Mouse (Mus musculus): Measurements from ENCODE around the gene Prune1. TPM values are rescaled to one million over a fixed set of nuclear protein-coding genes. Genes with fewer than 3 reads are reported as not detected.

Prune1 gene
- polyA plus RNA-seq (2015; fragmentation: Nextera tagmentation; extraction: Ambion mirVana): 21.0 and 23.9 TPM in 2 replicates

DNA sequence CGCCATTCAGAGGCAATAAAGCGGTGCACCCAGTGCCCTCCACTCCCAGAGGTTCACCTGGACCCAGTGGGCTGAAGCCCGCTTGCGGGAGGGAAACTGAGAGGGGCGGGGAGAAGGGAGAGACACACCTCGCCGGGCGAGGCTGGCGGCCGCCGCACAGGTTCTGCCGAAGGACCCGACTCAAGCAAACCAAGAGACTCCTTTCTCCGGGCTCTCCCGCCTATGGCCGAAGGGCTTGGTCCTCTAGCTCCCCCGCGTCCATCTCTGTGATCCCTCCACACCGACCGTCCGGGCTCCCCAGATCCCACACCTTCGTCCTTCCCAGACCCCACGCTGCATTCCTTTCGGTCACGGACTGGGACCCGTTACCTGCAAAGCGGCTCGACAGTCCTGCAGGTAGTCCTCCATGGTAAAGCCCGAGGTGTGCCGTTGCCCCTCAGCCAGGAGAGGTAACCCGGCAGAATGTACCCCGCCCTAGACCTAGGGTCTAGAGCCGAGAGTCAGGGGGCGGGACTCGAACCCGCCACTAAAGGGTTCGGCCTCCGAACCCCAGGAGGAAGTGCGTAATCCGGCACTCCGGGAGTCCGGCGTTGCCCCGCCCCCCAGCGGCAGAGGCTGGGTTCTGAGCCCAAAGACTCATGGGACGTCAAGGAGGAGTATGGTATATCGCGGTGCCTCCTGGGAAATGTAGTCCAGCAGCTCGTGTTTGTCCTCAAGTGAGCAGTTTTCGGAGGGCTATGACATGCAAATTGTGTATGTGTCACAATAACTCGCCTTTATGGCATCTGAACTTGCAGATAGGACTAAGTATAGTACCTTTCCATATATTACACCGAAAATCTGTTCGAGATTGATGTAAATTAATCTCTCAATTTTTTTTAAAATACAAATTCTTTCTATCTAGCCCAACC is at the start of gene Prune1, which contains the start of gene Mindy1:
Gene Prune1, minus strand, starts transcription at position 861 of the 911 bp plus-strand sequence.
Gene Mindy1, plus strand, starts transcription at position 130 of the 911 bp plus-strand sequence.
- Histone ChIP-seq H3K27ac (peak within 1 kb of the TSS; percentile 98), H3K36me3 (no peaks in the 10 kb centered on the region), H3K9ac (peak within 1 kb of the TSS; percentile 76), H3K4me1 (peaks cover 19% of the 10 kb centered on the region), H3K4me3 (peak within 1 kb of the TSS; percentile 70), H3K4me2 (peak within 1 kb of the TSS; percentile 72), H3K27me3 (no peaks in the 10 kb centered on the region), H3K9me3 (no peaks in the 10 kb centered on the region)
- WGBS: under 1% methylated on average over 53 of the region's 53 CpGs
- peak; percentile 90 for ATAC-seq (ENCODE audit: borderline replicate concordance, extremely low read depth, low FRiP score, low TSS enrichment)

DNA sequence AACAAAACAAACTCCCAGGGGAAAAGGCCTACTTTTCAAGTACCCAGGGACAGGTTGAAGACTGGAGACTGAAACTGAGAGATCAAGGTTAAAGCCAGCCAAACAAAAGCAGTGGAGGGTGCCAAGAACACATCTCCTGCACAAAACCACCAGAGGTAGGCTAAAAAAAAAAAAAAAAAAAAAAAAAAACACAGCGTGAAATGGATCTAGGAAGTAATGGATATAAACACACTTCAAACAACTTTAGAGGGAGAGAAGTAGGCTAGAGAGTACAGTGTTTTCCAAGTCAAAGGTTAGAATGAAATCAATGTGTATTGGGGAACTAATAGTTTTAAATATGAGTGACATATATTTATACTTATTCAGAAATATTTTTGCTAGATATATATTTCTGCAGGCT is 49.7 kb upstream of the Prune1 start:
- H3K9ac ChIP-seq: no peak overlapping the region
- no peak overlapping the region for H3K4me2 ChIP-seq
- no peak overlapping the region for H3K4me3 ChIP-seq
- H3K36me3 ChIP-seq: peaks cover 83% of the 10 kb centered on the region
- no peaks in the 10 kb centered on the region for H3K9me3 ChIP-seq
- H3K4me1 ChIP-seq: no peaks in the 10 kb centered on the region
- H3K27me3 ChIP-seq: no peaks in the 10 kb centered on the region
- 53% methylated on average over 1 of the region's 1 CpGs for WGBS
- ATAC-seq (ENCODE audit: borderline replicate concordance, extremely low read depth, low FRiP score, low TSS enrichment): no peak
- H3K27ac ChIP-seq: no peak overlapping the region

DNA sequence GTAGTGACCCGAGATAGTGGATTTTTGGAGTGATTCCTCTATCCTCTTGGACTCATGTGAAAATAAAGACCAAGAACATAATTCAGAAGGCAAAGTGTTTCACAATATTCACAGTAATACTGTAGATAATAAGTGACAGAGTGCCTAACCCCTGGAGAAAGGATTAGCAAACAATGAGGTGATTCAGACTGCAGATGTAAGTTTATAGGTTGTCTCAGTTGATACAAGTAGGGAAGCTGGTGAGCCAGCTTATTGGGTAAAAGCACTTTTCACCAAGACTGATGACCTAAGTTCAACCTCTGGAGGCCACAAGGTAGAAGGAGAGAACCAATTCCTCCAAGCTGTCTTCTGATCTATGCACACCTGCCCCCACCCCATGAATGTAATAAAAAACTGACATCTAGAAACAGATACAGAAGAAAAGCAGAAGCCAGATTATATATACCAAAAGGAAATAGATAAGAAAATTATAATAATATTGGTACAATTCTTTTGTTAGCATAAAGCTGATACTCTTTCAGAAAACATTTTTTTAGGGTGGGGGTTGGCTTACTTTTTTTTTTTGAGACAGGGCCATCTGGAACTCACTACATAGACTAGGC is 47.0 kb upstream of the Prune1 start:
- H3K27me3 ChIP-seq: no peaks in the 10 kb centered on the region
- no peak overlapping the region for H3K27ac ChIP-seq
- no peak overlapping the region for H3K4me2 ChIP-seq
- H3K4me1 ChIP-seq: no peaks in the 10 kb centered on the region
- ATAC-seq (ENCODE audit: borderline replicate concordance, extremely low read depth, low FRiP score, low TSS enrichment): no peak
- peaks cover 88% of the 10 kb centered on the region for H3K36me3 ChIP-seq
- H3K4me3 ChIP-seq: no peak overlapping the region
- H3K9me3 ChIP-seq: no peaks in the 10 kb centered on the region
- WGBS: 68% methylated on average over 1 of the region's 1 CpGs
- H3K9ac ChIP-seq: no peak overlapping the region

DNA sequence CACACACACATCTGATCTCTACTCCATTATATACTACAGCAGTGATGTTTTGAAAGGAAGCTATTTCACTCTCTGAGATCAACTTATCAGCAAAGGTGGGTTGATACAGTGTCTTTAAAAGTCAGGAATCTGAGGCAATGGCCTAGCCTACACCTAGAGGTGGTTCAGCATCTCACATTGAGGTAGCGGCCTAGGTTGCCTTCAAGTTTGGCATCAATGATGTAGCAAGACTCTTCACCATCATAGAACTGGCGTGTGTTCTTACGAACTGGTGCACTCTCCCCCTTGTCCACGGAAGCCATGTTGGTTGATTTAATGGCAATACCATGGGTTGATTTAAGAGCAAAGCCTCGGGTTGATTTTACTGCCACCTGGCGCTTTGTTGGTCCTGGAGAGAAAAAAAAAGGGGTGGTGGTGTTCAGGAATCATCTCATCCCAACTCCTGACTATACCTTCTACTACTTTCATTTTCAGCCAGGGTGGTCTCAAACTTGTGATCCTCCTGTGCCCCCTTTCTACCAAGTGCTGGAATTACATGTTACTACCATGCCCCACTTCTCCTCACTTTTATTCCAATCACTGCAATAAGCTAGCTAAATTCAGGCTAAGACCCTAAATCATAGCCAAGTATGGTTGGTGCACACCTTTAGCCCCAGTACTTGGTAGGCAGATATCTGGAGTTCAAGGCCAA is 42.7 kb upstream of the Prune1 start:
- Histone ChIP-seq H3K36me3 (peaks cover 97% of the 10 kb centered on the region), H3K27ac (no peak overlapping the region), H3K9ac (no peak overlapping the region), H3K4me3 (no peak overlapping the region), H3K4me2 (no peak overlapping the region), H3K9me3 (no peaks in the 10 kb centered on the region), H3K27me3 (no peaks in the 10 kb centered on the region), H3K4me1 (no peaks in the 10 kb centered on the region)
- ATAC-seq (ENCODE audit: borderline replicate concordance, extremely low read depth, low FRiP score, low TSS enrichment): no peak
- 88% methylated on average over 6 of the region's 6 CpGs for WGBS

DNA sequence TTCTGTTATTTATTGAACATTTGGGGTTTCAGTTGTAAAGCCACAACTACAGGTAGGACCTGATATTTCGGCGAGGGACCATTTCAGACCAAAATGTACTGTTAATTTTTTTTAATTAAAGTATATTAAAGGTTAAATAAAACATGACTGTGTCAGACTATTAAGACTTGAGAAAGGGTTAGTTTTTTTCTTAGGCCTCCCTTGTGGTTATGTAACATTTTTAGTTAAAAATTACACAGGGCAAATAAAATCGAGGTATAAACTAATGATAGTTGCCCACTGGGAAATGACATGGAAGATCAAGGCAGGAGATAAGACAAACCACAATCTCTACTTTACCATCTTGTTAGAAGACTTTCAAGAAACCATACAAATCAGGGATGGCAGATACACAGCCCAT is 41.6 kb upstream of the Prune1 start:
- H3K9me3 ChIP-seq: no peaks in the 10 kb centered on the region
- WGBS: 90% methylated on average over 3 of the region's 3 CpGs
- H3K36me3 ChIP-seq: peaks cover 87% of the 10 kb centered on the region
- no peak overlapping the region for H3K9ac ChIP-seq
- H3K4me1 ChIP-seq: peaks cover 10% of the 10 kb centered on the region
- no peaks in the 10 kb centered on the region for H3K27me3 ChIP-seq
- no peak overlapping the region for H3K4me2 ChIP-seq
- no peak for ATAC-seq (ENCODE audit: borderline replicate concordance, extremely low read depth, low FRiP score, low TSS enrichment)
- no peak overlapping the region for H3K27ac ChIP-seq
- no peak overlapping the region for H3K4me3 ChIP-seq

DNA sequence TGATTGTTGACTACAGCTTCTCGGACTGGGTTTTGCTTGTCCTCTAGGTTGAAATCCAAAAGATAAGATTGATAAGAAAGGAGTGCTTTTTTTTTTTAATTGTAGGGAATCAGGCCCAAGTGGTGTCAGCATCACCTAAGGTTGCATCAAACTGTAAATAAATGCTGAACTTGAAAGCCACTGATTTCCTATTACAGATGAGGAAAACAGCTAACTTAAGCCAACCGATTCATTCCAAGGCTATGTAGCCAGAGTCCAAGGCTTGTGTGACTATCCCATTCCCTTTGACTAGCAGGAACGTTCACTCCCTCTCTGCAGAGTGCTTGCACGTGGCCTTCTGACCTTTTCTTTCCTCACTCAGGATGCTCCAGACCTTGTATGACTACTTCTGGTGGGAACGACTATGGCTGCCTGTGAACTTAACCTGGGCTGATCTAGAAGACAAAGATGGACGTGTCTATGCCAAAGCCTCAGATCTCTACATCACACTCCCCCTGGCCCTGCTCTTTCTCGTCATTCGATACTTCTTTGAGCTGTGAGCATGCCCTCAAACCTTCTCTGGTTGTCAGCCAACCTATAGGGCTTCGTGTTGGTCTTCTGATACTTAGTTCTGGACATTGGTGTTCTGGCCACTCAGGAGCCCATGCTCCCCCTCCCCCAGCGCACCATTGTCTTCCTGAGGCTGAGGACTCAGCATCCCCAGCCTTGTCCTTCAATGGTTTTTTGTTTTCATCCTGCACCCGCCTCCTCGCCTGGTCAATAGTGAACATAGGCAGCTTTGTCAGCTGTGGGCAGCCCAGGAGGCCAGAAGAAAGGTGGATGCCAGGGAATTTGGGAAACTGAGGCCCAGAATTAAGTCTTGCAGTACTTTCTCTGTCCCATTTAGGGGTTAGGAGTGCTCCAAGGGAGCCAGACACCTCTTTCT is 38.1 kb upstream of the Prune1 start:
- ATAC-seq (ENCODE audit: borderline replicate concordance, extremely low read depth, low FRiP score, low TSS enrichment): no peak
- H3K4me1 ChIP-seq: peaks cover 35% of the 10 kb centered on the region
- no peak overlapping the region for H3K4me2 ChIP-seq
- H3K27ac ChIP-seq: no peak overlapping the region
- no peaks in the 10 kb centered on the region for H3K27me3 ChIP-seq
- H3K4me3 ChIP-seq: no peak overlapping the region
- H3K36me3 ChIP-seq: peaks cover 53% of the 10 kb centered on the region
- 60% methylated on average over 12 of the region's 12 CpGs for WGBS
- H3K9ac ChIP-seq: no peak overlapping the region
- H3K9me3 ChIP-seq: no peaks in the 10 kb centered on the region

DNA sequence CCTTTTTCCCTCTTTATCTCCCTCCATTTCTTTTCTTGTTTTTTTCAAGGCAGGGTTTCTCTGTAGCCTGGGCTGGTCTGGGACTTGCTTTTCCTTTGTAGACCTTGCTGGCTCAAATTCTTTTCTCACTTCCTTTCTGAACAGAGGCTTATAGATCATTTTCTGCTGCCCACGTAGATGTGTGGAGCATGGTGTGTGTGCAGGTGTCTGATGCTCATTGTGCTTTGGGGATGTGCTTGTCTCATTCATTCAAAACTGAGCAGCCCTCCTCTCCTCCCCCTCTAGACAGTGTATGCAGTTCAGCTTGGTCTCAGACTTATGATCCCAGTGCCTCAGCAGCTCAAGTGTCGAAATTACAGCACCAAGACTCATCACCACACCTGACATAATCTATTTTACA is 37.2 kb upstream of the Prune1 start:
- Histone ChIP-seq H3K9ac (0 out of 2 replicates have a peak overlapping the region, but pooled peaks have one; percentile 6), H3K27me3 (no peaks in the 10 kb centered on the region), H3K4me1 (peaks cover 42% of the 10 kb centered on the region), H3K36me3 (peaks cover 45% of the 10 kb centered on the region), H3K9me3 (no peaks in the 10 kb centered on the region), H3K4me2 (peak overlapping the region; percentile 82; the same call in 1 of the 2 replicates), H3K27ac (peak overlapping the region; percentile 94), H3K4me3 (no peak overlapping the region)
- 47% methylated on average over 2 of the region's 2 CpGs for WGBS
- no peak for ATAC-seq (ENCODE audit: borderline replicate concordance, extremely low read depth, low FRiP score, low TSS enrichment)

DNA sequence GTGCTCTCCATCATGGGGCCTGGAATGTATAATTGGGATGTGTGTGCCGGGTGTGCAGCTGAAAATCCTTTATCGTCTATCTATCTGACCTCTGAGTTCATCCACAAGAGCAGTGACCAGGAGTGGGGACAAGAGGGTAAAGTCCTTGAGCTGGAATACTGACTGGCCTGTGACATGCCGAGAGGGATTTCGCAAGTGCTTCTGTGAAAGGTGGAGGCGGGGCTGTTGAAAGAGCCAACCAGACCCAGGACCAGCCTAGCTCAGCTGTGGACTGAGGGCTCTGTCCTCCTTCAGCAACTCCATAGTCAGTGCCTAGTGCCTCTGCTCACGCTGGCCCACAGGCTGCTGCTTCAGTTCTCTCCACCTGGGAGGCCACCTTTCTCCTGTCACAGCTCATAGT is 36.7 kb upstream of the Prune1 start:
- Histone ChIP-seq H3K4me2 (peak overlapping the region; percentile 82), H3K4me3 (no peak overlapping the region), H3K27ac (peak overlapping the region; percentile 94), H3K9ac (0 out of 2 replicates have a peak overlapping the region, but pooled peaks have one; percentile 6), H3K36me3 (peaks cover 39% of the 10 kb centered on the region), H3K27me3 (no peaks in the 10 kb centered on the region), H3K9me3 (no peaks in the 10 kb centered on the region), H3K4me1 (peaks cover 42% of the 10 kb centered on the region)
- 31% methylated on average over 6 of the region's 6 CpGs for WGBS
- no peak for ATAC-seq (ENCODE audit: borderline replicate concordance, extremely low read depth, low FRiP score, low TSS enrichment)

DNA sequence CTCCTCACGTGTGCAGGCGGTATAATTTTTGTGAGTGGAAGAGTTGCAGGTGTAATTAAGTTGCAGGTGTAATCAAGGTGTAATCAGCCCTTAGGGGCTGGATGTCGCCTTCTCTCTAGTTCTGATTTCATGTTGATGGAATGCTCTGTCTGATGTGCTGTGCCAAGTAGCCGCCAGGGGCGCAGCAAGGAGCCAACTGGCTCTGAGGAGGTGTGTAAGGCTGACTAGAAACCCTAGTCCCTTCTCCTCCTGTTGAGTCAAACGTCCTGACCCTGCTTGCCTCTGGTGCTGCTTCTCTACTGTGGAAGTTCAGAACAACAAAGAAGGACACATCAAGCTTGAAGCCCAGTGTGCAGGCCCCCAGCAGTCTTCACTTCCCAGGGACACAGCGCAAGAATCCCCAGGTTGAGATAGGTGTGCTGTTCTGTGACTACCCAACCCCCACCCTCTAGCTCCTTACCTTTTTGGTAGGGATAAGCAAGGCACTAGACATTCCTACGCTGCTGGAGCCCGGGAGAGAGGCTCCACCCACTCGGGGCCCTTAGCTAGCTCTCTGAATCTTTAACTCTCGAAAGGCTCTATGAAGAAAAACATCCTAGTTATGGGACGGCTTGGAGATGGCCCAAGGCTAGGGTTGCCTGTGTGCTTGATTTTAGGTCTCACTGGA is 35.7 kb upstream of the Prune1 start:
- H3K4me1 ChIP-seq: peaks cover 47% of the 10 kb centered on the region
- WGBS: 18% methylated on average over 12 of the region's 12 CpGs
- peaks cover 29% of the 10 kb centered on the region for H3K36me3 ChIP-seq
- peak overlapping the region; percentile 94 for H3K27ac ChIP-seq
- H3K27me3 ChIP-seq: no peaks in the 10 kb centered on the region
- H3K4me3 ChIP-seq: peak overlapping the region; percentile 22
- H3K4me2 ChIP-seq: peak overlapping the region; percentile 82
- H3K9me3 ChIP-seq: no peaks in the 10 kb centered on the region
- peak; percentile 41 for ATAC-seq (ENCODE audit: borderline replicate concordance, extremely low read depth, low FRiP score, low TSS enrichment)
- no peak overlapping the region for H3K9ac ChIP-seq

DNA sequence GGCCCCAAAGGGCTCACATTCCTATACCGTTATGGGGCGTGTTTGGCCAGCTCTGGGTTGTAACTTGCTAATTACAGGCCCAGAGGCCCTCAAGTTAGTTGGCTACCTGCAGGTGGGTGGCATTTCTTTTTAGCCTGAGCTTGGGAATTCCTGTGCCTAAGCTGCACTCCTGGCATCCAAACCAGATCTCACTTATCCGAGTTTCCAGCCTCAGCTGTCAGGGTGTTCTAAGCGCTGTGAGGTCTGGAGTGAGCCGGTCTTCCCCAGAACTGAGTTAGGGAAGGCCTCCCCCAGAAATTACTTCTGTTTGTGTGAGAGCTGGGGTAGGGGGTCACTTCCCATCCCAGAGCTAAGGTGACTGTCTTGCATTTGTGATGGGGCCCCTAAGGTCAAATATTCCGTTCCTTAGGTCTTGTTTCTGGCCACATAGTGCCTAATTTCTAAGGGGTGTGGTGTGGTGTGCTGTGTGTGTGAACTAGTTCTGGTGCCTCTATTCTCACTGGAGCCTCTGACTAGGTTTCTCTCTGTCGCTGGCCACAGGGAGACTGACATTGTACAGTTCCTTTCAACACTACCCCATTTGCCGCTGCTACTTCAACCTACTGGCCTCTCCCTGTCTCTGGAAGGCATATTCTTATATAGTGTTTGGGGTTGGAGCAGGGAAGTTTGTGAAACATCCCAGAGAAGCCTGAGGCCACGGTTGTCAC is 34.1 kb upstream of the Prune1 start:
- peaks cover 48% of the 10 kb centered on the region for H3K4me1 ChIP-seq
- H3K27me3 ChIP-seq: no peaks in the 10 kb centered on the region
- H3K9ac ChIP-seq: peak overlapping the region; percentile 100
- peak overlapping the region; percentile 82 for H3K4me2 ChIP-seq
- peak overlapping the region; percentile 95 for H3K4me3 ChIP-seq
- peaks cover 13% of the 10 kb centered on the region for H3K36me3 ChIP-seq
- no peaks in the 10 kb centered on the region for H3K9me3 ChIP-seq
- WGBS: 13% methylated on average over 9 of the region's 9 CpGs
- peak overlapping the region; percentile 96 for H3K27ac ChIP-seq
- no peak; the same call in 1 of the 2 replicates for ATAC-seq (ENCODE audit: borderline replicate concordance, extremely low read depth, low FRiP score, low TSS enrichment)
